Mouse (Mus musculus): ENCODE data around the gene Car10. TPM values are rescaled to one million over a fixed set of nuclear protein-coding genes. Genes with fewer than 3 reads are reported as not detected.

The Car10 gene
- polyA plus RNA-seq (2014; fragmentation: Nextera tagmentation; extraction: Ambion mirVana): 6.3 and 9.1 TPM in 2 replicates

DNA sequence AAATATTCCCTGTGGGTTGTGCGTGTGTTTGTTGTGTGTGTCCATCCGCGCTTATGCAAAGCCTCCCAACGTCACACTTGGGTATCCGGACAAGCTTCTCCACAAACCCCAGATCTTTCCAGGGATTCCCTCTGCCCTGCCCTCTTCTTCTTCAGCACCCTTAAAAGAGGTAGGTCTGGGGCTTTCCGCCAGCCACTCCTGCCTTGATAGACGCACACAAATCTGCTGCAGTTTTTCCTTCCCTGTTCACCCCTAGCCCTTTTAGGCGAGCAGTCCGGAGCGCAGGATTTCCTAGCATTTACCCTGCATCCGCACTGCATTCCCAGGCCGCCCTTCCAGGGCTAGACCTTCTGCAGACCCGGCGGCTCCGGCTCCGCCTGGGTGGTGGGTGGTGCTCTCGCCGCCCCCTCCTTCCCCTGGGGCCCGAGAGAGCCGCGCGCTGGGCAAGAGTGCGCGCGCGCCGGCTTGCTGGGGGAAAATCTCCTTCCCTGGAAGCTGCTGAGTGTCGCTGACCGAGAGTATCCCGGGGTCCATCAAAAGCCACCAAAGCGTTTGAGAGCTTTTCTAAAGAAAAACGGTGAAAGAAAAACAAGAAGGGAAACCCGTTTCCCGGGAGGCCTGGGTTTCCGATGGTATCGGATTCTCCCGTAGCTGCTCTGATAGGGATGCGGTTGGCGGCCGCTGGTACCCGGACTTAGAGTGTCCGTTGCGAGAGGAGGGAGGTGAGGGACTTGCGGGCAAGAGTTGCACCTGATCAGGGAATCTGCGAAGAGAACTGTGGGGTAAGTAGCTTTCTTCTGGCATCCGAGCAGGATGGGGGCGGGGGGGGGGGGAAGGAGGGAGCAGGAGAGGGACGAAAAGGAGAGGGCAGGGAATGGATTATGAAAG is at the start of gene Car10:
Gene Car10, plus strand, starts transcription at position 88 of the 888 bp plus-strand sequence.
- peak; percentile 64 for ATAC-seq
- no peak within 1 kb of the TSS for H3K27ac ChIP-seq (ENCODE audit: low read depth, low read length)
- H3K36me3 ChIP-seq (ENCODE audit: control insufficient read depth, insufficient read depth, low read length): no peaks in the 10 kb centered on the region
- under 1% methylated on average over 42 of the region's 48 CpGs for WGBS
- peaks cover 36% of the 10 kb centered on the region for H3K27me3 ChIP-seq (replicated peaks; ENCODE audit: control insufficient read depth, insufficient read depth, low read length)
- H3K4me2 ChIP-seq (ENCODE audit: low read length): peak within 1 kb of the TSS; percentile 84
- no peaks in the 10 kb centered on the region for H3K9me3 ChIP-seq (replicated peaks; ENCODE audit: control insufficient read depth, low read length)
- H3K4me1 ChIP-seq (ENCODE audit: control insufficient read depth, insufficient read depth, low read length): peaks cover 9% of the 10 kb centered on the region
- H3K4me3 ChIP-seq (ENCODE audit: low read depth, low read length): peak within 1 kb of the TSS; percentile 35
- peak within 1 kb of the TSS; percentile 60 for H3K9ac ChIP-seq (ENCODE audit: low read length)
- DNase-seq (ENCODE audit: low spot score): peak; percentile 43

DNA sequence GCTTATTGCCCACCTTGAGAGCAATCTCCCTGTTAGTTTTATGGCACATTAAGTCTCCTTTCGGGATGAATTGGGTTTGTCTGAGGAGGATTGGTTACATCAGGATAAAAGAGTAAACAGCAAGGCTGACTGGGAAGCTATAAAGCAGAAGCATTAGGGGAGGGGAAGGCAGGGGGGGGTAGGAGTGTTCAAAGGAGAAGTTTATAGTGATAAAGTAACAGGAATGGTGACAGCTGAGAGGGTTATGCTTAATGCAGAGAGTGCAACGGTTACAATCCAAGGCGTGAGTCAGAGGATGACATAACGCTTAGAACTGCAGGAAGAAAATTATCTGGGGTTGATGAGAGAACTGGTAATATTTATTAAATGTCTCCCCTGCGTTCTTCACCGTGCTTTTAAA is 32.8 kb upstream of the Car10 start:
- Histone ChIP-seq H3K9me3 (replicated peaks; ENCODE audit: control insufficient read depth, low read length) (no peaks in the 10 kb centered on the region), H3K4me3 (ENCODE audit: low read depth, low read length) (no peak overlapping the region), H3K4me2 (ENCODE audit: low read length) (no peak overlapping the region), H3K27ac (ENCODE audit: low read depth, low read length) (no peak overlapping the region), H3K36me3 (ENCODE audit: control insufficient read depth, insufficient read depth, low read length) (no peaks in the 10 kb centered on the region), H3K27me3 (replicated peaks; ENCODE audit: control insufficient read depth, insufficient read depth, low read length) (no peaks in the 10 kb centered on the region), H3K9ac (ENCODE audit: low read length) (no peak overlapping the region), H3K4me1 (ENCODE audit: control insufficient read depth, insufficient read depth, low read length) (no peaks in the 10 kb centered on the region)
- peak; percentile 9 for DNase-seq (ENCODE audit: low spot score)
- 54% methylated on average over 6 of the region's 6 CpGs for WGBS
- no peak for ATAC-seq

DNA sequence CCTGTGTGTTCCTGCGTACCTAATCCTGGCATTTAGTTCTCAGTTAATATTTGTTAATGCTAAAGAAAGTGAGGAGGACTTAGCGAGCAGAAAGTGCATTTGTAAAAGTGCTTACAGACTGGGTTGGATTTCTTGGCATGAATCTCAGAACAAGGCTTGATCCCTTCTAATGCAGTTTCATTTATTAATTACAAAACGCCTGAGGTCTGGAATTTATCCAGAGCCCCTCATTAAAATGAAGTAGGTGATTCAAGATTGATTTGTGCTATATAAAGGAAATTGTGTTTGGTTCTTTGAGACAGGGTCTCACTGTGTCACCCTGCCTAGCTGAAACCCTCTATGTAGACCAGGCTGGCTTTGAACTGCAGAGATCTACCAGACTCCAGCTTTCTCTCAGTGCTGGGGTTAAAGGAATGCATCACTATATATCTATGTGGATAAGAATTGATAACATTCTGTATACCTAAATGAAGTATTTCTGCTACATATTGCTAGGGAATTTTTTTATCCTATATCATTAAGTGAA is 32.1 kb upstream of the Car10 start:
- peak; percentile 72 for DNase-seq (ENCODE audit: low spot score)
- H3K27ac ChIP-seq (ENCODE audit: low read depth, low read length): no peak overlapping the region
- no peak overlapping the region for H3K4me2 ChIP-seq (ENCODE audit: low read length)
- no peaks in the 10 kb centered on the region for H3K9me3 ChIP-seq (replicated peaks; ENCODE audit: control insufficient read depth, low read length)
- H3K27me3 ChIP-seq (replicated peaks; ENCODE audit: control insufficient read depth, insufficient read depth, low read length): no peaks in the 10 kb centered on the region
- ATAC-seq: peak; percentile 76; the same call in 1 of the 2 replicates
- H3K36me3 ChIP-seq (ENCODE audit: control insufficient read depth, insufficient read depth, low read length): no peaks in the 10 kb centered on the region
- no peak overlapping the region for H3K9ac ChIP-seq (ENCODE audit: low read length)
- no peaks in the 10 kb centered on the region for H3K4me1 ChIP-seq (ENCODE audit: control insufficient read depth, insufficient read depth, low read length)
- H3K4me3 ChIP-seq (ENCODE audit: low read depth, low read length): no peak overlapping the region
- 20% methylated on average over 3 of the region's 3 CpGs for WGBS

DNA sequence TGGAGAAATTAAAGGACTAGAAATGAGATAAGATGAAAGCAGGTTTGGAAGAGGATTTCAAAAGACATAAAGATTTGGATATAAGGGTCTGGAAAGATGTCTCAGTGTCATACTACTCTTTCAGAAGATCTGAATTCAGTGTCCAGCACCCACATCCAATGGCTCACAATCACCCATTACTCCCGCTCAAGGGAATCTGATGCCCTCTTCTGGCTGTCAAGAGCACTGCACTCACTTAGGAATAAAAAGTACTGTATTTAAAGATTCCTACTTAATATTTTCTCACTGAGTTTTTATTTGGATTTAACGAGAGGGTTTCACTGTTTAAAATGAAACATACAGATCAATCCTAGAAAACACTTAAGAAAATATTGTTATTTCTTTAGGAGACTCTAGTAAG is 2.2 kb upstream of the Car10 start:
- WGBS: 20% methylated on average over 2 of the region's 2 CpGs
- Histone ChIP-seq H3K9ac (ENCODE audit: low read length) (no peak overlapping the region), H3K4me2 (ENCODE audit: low read length) (no peak overlapping the region), H3K4me1 (ENCODE audit: control insufficient read depth, insufficient read depth, low read length) (peaks cover 9% of the 10 kb centered on the region), H3K36me3 (ENCODE audit: control insufficient read depth, insufficient read depth, low read length) (no peaks in the 10 kb centered on the region), H3K4me3 (ENCODE audit: low read depth, low read length) (no peak overlapping the region), H3K27ac (ENCODE audit: low read depth, low read length) (no peak overlapping the region), H3K9me3 (replicated peaks; ENCODE audit: control insufficient read depth, low read length) (no peaks in the 10 kb centered on the region), H3K27me3 (replicated peaks; ENCODE audit: control insufficient read depth, insufficient read depth, low read length) (peaks cover 20% of the 10 kb centered on the region)
- ATAC-seq: no peak
- DNase-seq (ENCODE audit: low spot score): no peak

DNA sequence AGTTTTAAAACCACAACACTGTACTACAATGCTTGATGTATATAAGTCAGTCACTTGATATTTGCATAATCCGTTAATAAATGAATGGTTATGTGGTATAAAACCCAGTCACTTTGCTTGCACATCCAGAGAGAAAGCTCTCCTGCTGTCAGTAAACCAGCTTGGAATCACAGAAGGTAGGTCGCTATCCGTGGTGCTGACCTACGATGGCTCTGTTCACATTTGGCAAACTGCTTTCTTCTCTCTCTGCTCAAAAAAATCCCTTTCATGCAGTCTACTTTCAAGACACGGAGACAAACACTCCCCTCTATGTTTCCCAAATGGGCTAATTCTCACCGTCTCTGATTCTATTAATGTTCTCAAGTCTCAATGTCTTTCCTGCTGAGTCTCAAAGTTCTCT is 827 bp upstream of the Car10 start:
- Histone ChIP-seq H3K27me3 (replicated peaks; ENCODE audit: control insufficient read depth, insufficient read depth, low read length) (peaks cover 32% of the 10 kb centered on the region), H3K9ac (ENCODE audit: low read length) (no peak overlapping the region)
- ATAC-seq: no peak

DNA sequence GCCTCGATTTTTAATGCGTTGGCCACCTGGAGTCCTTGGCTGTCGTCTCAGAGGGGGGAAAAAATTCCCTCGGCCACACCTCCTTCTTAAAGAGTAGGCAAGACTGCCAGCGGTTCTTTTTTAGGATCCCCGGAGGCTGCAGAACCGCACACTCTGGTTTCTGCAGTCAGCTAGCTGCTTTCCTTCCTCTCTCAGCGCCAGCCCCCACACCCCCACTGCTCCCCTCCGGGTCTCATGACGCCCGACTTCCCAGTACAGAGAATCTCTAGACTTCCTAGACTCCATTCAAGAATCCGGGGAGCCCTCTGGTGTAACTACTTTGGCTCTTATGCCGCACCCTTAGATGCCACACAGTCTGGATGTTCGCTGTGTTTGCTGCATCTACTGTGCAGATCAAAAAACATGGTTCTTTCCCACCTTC is 387 bp upstream of the Car10 start:
- no peak for ATAC-seq
- Histone ChIP-seq H3K4me1 (ENCODE audit: control insufficient read depth, insufficient read depth, low read length) (peaks cover 9% of the 10 kb centered on the region), H3K9ac (ENCODE audit: low read length) (peak overlapping the region; percentile 60; the same call in 1 of the 2 replicates), H3K27me3 (replicated peaks; ENCODE audit: control insufficient read depth, insufficient read depth, low read length) (peaks cover 36% of the 10 kb centered on the region), H3K27ac (ENCODE audit: low read depth, low read length) (no peak overlapping the region), H3K36me3 (ENCODE audit: control insufficient read depth, insufficient read depth, low read length) (no peaks in the 10 kb centered on the region), H3K9me3 (replicated peaks; ENCODE audit: control insufficient read depth, low read length) (no peaks in the 10 kb centered on the region), H3K4me3 (ENCODE audit: low read depth, low read length) (peak overlapping the region; percentile 35), H3K4me2 (ENCODE audit: low read length) (peak overlapping the region; percentile 84)
- peak; percentile 43 for DNase-seq (ENCODE audit: low spot score)
- under 1% methylated on average over 14 of the region's 14 CpGs for WGBS

More for the DNA sequence above, 827 bp upstream of the Car10 start:
- peak overlapping the region; percentile 84 for H3K4me2 ChIP-seq (ENCODE audit: low read length)
- H3K4me3 ChIP-seq (ENCODE audit: low read depth, low read length): peak overlapping the region; percentile 35
- DNase-seq (ENCODE audit: low spot score): peak; percentile 64
- peaks cover 9% of the 10 kb centered on the region for H3K4me1 ChIP-seq (ENCODE audit: control insufficient read depth, insufficient read depth, low read length)
- H3K9me3 ChIP-seq (replicated peaks; ENCODE audit: control insufficient read depth, low read length): no peaks in the 10 kb centered on the region
- H3K36me3 ChIP-seq (ENCODE audit: control insufficient read depth, insufficient read depth, low read length): no peaks in the 10 kb centered on the region
- WGBS: under 1% methylated on average over 6 of the region's 6 CpGs
- H3K27ac ChIP-seq (ENCODE audit: low read depth, low read length): no peak overlapping the region

DNA sequence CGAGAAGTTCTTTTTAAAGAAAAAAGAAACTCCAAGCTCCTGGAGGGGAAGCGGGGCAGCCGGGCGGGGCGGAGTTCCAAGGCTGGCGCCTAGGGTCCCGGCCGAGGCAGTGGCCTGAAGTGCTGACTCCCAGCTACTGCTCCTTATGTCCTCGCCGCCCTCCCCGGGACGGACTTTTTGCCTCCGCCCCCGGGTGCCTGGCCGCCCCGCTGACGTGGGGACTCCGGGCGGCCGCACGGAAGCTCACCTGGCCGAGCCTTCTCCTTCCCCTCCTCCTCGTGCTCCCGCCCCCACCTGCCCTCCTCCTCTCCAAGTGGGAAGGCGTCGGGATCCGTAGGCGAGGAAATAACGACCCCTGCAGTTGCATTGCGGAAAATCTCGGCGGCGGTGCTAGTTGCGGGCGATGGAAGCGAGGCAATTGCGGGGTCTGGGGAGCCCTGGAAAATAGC is 1.1 kb downstream of the Car10 start:
- DNase-seq (ENCODE audit: low spot score) (peak; percentile 59), ATAC-seq (peak; percentile 45)
- Histone ChIP-seq H3K27ac (ENCODE audit: low read depth, low read length) (no peak overlapping the region), H3K4me2 (ENCODE audit: low read length) (peak overlapping the region; percentile 84), H3K36me3 (ENCODE audit: control insufficient read depth, insufficient read depth, low read length) (no peaks in the 10 kb centered on the region), H3K4me3 (ENCODE audit: low read depth, low read length) (peak overlapping the region; percentile 35), H3K9me3 (replicated peaks; ENCODE audit: control insufficient read depth, low read length) (no peaks in the 10 kb centered on the region), H3K9ac (ENCODE audit: low read length) (peak overlapping the region; percentile 60), H3K27me3 (replicated peaks; ENCODE audit: control insufficient read depth, insufficient read depth, low read length) (peaks cover 36% of the 10 kb centered on the region), H3K4me1 (ENCODE audit: control insufficient read depth, insufficient read depth, low read length) (peaks cover 9% of the 10 kb centered on the region)
- under 1% methylated on average over 37 of the region's 37 CpGs for WGBS

DNA sequence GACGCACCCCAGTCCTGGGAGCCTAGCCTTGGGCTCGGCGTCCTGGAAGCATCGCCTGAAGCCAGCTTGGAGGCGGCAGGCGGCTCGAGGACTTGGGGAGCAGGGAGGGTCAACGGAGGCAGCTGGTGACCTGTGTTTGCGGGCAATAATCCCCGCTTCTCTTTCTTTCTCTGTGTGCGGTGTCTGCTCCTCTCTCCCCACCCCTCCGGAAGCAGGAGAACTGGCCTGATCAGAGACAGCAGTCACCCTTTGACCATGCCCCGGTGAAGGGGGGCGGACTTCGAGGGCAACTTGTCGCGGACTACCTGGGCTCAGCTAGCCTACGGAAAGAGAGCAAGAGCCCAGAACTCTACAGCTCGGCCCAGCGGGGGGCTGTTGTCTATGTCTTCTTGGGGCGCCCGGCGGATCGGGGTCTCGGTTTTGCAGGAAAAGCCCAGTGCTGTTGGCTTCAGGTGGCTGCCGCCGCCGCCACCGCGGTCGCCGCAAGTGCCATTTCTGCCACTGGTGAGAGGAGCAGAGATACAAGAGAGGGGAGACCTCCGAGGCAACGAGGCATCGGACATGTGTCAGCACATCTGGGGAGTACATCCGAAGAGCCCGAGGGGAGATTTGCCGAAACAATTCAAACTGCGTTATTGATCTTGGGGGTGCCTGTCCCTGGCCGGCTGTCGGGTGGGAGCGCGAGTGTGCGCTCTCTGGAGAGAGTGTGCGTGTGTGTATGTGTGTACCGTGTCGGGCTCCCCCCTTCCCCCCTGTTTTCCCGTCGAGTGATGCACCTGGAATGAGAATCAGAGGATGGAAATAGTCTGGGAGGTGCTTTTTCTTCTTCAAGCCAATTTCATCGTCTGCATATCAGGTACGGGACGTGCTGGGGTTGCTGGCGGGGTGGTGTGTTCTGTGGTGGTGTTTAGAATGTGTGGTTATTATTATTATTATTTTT is 1.9 kb downstream of the Car10 start:
- Histone ChIP-seq H3K27ac (ENCODE audit: low read depth, low read length) (no peak overlapping the region; the same call in 1 of the 2 replicates), H3K4me3 (ENCODE audit: low read depth, low read length) (peak overlapping the region; percentile 35), H3K4me2 (ENCODE audit: low read length) (peak overlapping the region; percentile 84), H3K9me3 (replicated peaks; ENCODE audit: control insufficient read depth, low read length) (no peaks in the 10 kb centered on the region), H3K4me1 (ENCODE audit: control insufficient read depth, insufficient read depth, low read length) (peaks cover 9% of the 10 kb centered on the region), H3K9ac (ENCODE audit: low read length) (peak overlapping the region; percentile 60), H3K27me3 (replicated peaks; ENCODE audit: control insufficient read depth, insufficient read depth, low read length) (peaks cover 36% of the 10 kb centered on the region), H3K36me3 (ENCODE audit: control insufficient read depth, insufficient read depth, low read length) (no peaks in the 10 kb centered on the region)
- WGBS: under 1% methylated on average over 53 of the region's 53 CpGs
- peak; percentile 12 for DNase-seq (ENCODE audit: low spot score)
- ATAC-seq: 0 out of 2 replicates have a peak, but pooled peaks have one; percentile 21

Measured in forebrain, embryonic 14.5 days (tissue).